Mouse (Mus musculus) heart, adult 2 months (tissue): ENCODE data around the gene Pifo. TPM values are rescaled to one million over a fixed set of nuclear protein-coding genes. Genes with fewer than 3 reads are reported as not detected.
A peak's percentile ranks its signal among the peaks of the same experiment; 100 is the strongest.

ENCODE experiments used
- DNase-seq, 2 experiments: peaks; one replicate each; pipeline ENCODE4 v3.0.0; 2021
- H3K27ac ChIP-seq: fragments of 200-600 bp; 2 replicates; pipeline ENCODE4 v1.8.1; 2022
- H3K27me3 ChIP-seq: fragments of 200-500 bp; 2 replicates; pipeline ENCODE4 v1.6.1; 2012; ENCODE audit warnings: mild to moderate bottlenecking, low read length, inconsistent platforms, mixed read lengths; ENCODE audit not compliant: control insufficient read depth, insufficient read depth
- H3K36me3 ChIP-seq: fragments of 200-500 bp; 2 replicates; pipeline ENCODE4 v1.6.1; 2012; ENCODE audit warnings: low read length, inconsistent platforms; ENCODE audit not compliant: control insufficient read depth, insufficient read depth
- H3K4me1 ChIP-seq: fragments of 200-500 bp; 2 replicates; pipeline ENCODE4 v1.6.1; 2011; ENCODE audit warnings: low read length; ENCODE audit not compliant: control insufficient read depth, insufficient read depth
- H3K4me3 ChIP-seq: fragments of 200-600 bp; 2 replicates; pipeline ENCODE4 v1.8.1; 2022
- H3K79me2 ChIP-seq: fragments of 200-500 bp; replicated peaks from 2 replicates; pipeline ENCODE4 v1.6.1; 2012; ENCODE audit warnings: mild to moderate bottlenecking, inconsistent platforms, low read length, moderate library complexity, mixed read lengths; ENCODE audit not compliant: control insufficient read depth, insufficient read depth
- H3K9ac ChIP-seq: fragments of 200-500 bp; 2 replicates; pipeline ENCODE4 v1.6.1; 2012; ENCODE audit warnings: low read depth, mild to moderate bottlenecking, control low read depth, inconsistent platforms, low read length, mixed read lengths
- CTCF ChIP-seq: fragments of 200-600 bp; IDR thresholded peaks from 2 replicates; pipeline ENCODE4 v1.8.1; 2022; ENCODE audit warnings: antibody characterized with exemption, mild to moderate bottlenecking, moderate library complexity
- EP300 ChIP-seq: fragments of 200-500 bp; IDR thresholded peaks from 2 replicates; pipeline ENCODE4 v1.6.1; 2011; ENCODE audit warnings: low read depth, low read length, control low read depth; ENCODE audit not compliant: insufficient read depth
- POLR2A ChIP-seq: fragments of 200-500 bp; IDR thresholded peaks from 2 replicates; pipeline ENCODE4 v1.6.1; 2011; ENCODE audit warnings: mild to moderate bottlenecking, low read depth, low read length, control low read depth; ENCODE audit not compliant: insufficient read depth
- WGBS: fragments of 180-500 bp; shearing (Covaris S2); methylation state at CpG from one replicate; pipeline ENCODE4 v1.1.7; 2018; 5-methylcytosine and 5-hydroxymethylcytosine counted together
- intact Hi-C: fragments of 180-260 bp; cut with DNase I; formaldehyde crosslinking; loops from one replicate; pipeline ENCODE4 v1.15.1; 2025
- polyA plus RNA-seq: library from polyadenylated mRNA; depleted of rRNA; stranded (reverse); fragments of >200 nt; gene quantifications from 2 replicates; pipeline ENCODE4 v1.2.3, GENCODE M21; 2012
- total RNA-seq, 2 experiments: library from RNA; stranded (reverse); gene quantifications; 2 replicates each; pipeline ENCODE4 v1.2.3; 2021

Gene Pifo
- total and polyA plus RNA-seq, 3 experiments: 0.20 TPM; not detected in 2

- WGBS: 86% methylated on average over 2 of the region's 2 CpGs
- no peaks in the 10 kb centered on the region for H3K4me1 ChIP-seq
- H3K27me3 ChIP-seq: no peaks in the 10 kb centered on the region
- no peaks in the 10 kb centered on the region for H3K36me3 ChIP-seq
- TF ChIP-seq CTCF (no peak), EP300 (no peak), POLR2A (no peak)
- H3K79me2 ChIP-seq: no peaks in the 10 kb centered on the region
- DNase-seq: no peak
- no peak overlapping the region for H3K9ac ChIP-seq
- H3K4me3 ChIP-seq: no peak overlapping the region
- H3K27ac ChIP-seq: no peak overlapping the region
- intact Hi-C loops: no loop called here
These were observed 40.3 kb downstream of the Pifo start for GRCm38 (mm10) chr3:105974174-105974573.

DNA sequence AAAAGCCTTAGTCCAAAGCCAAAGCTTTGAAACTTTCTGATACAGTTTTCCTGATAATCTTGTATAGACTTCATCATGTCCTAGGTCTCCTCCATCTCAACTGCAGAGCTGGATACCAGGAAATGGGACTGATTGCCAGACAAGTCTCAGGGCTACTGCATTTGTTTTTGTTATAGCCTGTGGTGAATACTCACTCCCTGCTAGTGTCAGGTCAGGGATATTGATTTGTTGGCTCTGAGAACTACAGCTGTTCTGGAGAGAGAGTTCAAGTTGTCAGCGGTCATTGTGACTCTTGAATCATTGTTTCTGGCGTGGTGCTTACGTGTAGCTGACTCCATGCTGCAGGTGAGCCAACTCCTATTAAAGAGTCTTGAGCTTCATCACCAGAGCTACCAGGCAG is 41.0 kb downstream of the Pifo start, which contains the start of gene Ovgp1:
Ovgp1 (plus strand) TSS at position 301 of the 400 bp plus-strand sequence.
- intact Hi-C loops: no loop called here
- Histone ChIP-seq H3K27me3 (no peaks in the 10 kb centered on the region), H3K36me3 (peaks cover under 1% of the 10 kb centered on the region), H3K27ac (no peak within 1 kb of the TSS), H3K4me3 (no peak within 1 kb of the TSS), H3K4me1 (no peaks in the 10 kb centered on the region), H3K9ac (no peak within 1 kb of the TSS), H3K79me2 (no peaks in the 10 kb centered on the region)
- TF ChIP-seq CTCF: no peak
- TF ChIP-seq POLR2A: no peak
- TF ChIP-seq EP300: no peak
- no peak for DNase-seq
- WGBS: 72% methylated on average over 3 of the region's 3 CpGs

GRCm38 (mm10) chr3:105971831-105972446 is 42.5 kb downstream of the Pifo start:
- no peak for DNase-seq
- Histone ChIP-seq H3K9ac (no peak overlapping the region), H3K36me3 (peaks cover 5% of the 10 kb centered on the region), H3K27me3 (no peaks in the 10 kb centered on the region), H3K79me2 (no peaks in the 10 kb centered on the region), H3K4me1 (no peaks in the 10 kb centered on the region), H3K27ac (no peak overlapping the region), H3K4me3 (no peak overlapping the region)
- intact Hi-C loops: no loop called here
- TF ChIP-seq EP300 (no peak), POLR2A (no peak), CTCF (no peak)
- 85% methylated on average over 5 of the region's 5 CpGs for WGBS

DNA sequence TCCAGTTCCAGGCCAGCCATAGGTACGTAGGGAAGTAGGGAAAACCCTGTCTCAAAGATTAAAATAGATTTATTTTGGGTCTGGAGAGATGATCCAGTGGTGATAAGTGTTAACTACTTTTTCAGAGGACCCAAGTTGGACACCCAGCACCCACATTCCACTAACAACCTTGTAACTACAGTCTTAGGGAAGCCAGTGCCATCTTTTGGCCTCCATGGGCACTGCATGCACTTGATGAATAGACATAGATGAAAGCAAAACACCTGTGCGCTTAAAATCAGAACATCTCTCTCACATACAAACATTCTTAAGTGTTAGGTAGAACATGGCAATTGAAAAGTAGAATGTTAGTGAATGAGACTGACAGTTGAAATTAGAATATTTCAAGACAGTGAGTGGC is 53.7 kb downstream of the Pifo start:
- no peak overlapping the region for H3K9ac ChIP-seq
- peaks cover 5% of the 10 kb centered on the region for H3K4me1 ChIP-seq
- TF ChIP-seq POLR2A: no peak
- no peak for TF ChIP-seq EP300
- peak; percentile 51 for TF ChIP-seq CTCF
- intact Hi-C loops: no loop called here
- H3K36me3 ChIP-seq: peaks cover 25% of the 10 kb centered on the region
- no peaks in the 10 kb centered on the region for H3K27me3 ChIP-seq
- no peak for DNase-seq
- WGBS: 97% methylated on average over 2 of the region's 2 CpGs
- H3K27ac ChIP-seq: no peak overlapping the region
- H3K79me2 ChIP-seq: peaks cover 4% of the 10 kb centered on the region
- no peak overlapping the region for H3K4me3 ChIP-seq

DNA sequence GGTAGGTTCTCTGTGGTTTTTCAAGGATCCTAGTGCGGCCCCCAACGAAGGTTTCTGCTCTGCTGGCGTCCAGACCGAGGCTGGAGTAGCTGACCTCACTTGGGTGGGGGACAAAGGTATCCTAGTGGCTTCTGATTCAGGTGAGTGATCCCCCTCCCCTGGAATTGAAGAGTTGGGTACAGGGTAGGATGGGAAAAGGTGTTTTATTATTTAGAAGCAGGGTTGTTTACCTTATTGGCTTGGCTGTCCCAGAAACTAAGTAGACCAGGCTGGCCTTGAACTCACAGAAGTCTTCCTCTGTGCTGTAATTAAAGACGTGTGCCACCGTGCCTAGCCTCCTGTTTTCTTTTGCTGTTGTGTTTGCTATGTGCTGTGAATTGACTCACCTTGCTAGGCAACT is 54.4 kb downstream of the Pifo start, which contains the start of gene Atp5f1:
Atp5f1 (minus strand) TSS at position 101 of the 400 bp plus-strand sequence.
- H3K36me3 ChIP-seq: peaks cover 27% of the 10 kb centered on the region
- H3K27ac ChIP-seq: peak within 1 kb of the TSS; percentile 95
- WGBS: 9% methylated on average over 6 of the region's 6 CpGs
- H3K4me1 ChIP-seq: peaks cover 5% of the 10 kb centered on the region
- TF ChIP-seq EP300 (no peak), POLR2A (no peak), CTCF (no peak)
- no peaks in the 10 kb centered on the region for H3K27me3 ChIP-seq
- peaks cover 4% of the 10 kb centered on the region for H3K79me2 ChIP-seq
- intact Hi-C loops: loop anchor here (5.0 kb wide), 1 partner anchor 273 kb away; the partner anchor contains the start of gene Ddx20
- DNase-seq: no peak
- H3K4me3 ChIP-seq: peak within 1 kb of the TSS; percentile 78
- peak within 1 kb of the TSS; percentile 96 for H3K9ac ChIP-seq

DNA sequence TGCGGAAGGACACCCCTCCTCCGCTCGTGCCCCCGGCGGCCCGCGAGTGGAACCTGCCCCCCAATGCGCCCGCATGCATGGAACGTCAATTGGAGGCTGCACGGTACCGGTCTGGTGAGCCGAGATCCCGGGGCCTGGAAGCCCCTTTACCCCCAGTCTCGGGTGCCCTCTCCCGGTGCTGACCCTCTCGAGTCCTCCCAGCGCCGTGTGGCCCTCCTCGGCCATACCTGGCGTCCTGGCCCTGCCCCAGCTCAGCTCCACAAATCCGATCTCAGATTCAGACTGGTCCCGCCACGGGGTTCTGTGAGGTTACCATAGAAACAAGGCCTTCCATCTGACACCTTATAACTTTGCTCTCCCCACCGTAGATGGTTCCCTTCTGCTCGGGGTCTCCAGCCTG is 54.9 kb downstream of the Pifo start:
- peak overlapping the region; percentile 77 for H3K27ac ChIP-seq
- under 1% methylated on average over 26 of the region's 26 CpGs for WGBS
- peak overlapping the region; percentile 78 for H3K4me3 ChIP-seq
- H3K9ac ChIP-seq: peak overlapping the region; percentile 84
- peaks cover 31% of the 10 kb centered on the region for H3K36me3 ChIP-seq
- peaks cover 5% of the 10 kb centered on the region for H3K4me1 ChIP-seq
- no peaks in the 10 kb centered on the region for H3K27me3 ChIP-seq
- H3K79me2 ChIP-seq: peaks cover 4% of the 10 kb centered on the region
- intact Hi-C loops: loop anchor here (5.0 kb wide), 1 partner anchor 272 kb away; the partner anchor contains the start of gene Ddx20
- TF ChIP-seq CTCF (no peak), EP300 (no peak), POLR2A (no peak)
- no peak for DNase-seq
